Mouse (Mus musculus) lung, adult 2 months (tissue): ENCODE measurements around the gene Cited4.

ENCODE experiments used
- CTCF ChIP-seq: fragments of 200-500 bp; IDR thresholded peaks from 2 replicates; pipeline ENCODE4 v1.5.1; 2011; ENCODE audit warnings: mild to moderate bottlenecking, low read length, control low read depth; ENCODE audit not compliant: insufficient read depth
- POLR2A ChIP-seq: fragments of 200-500 bp; IDR thresholded peaks from 2 replicates; pipeline ENCODE4 v1.6.1; 2011; ENCODE audit warnings: low read depth, mild to moderate bottlenecking, control low read depth, low read length, borderline replicate concordance; ENCODE audit errors: extremely low read depth

- TF ChIP-seq CTCF (no peak), POLR2A (no peak)
These were observed 50.4 kb downstream of the Cited4 start for GRCm38 (mm10) chr4:120716765-120717164.
